Mouse (Mus musculus): Measurements from ENCODE around the gene Jmjd8. TPM values are rescaled to one million over a fixed set of nuclear protein-coding genes. Genes with fewer than 3 reads are reported as not detected.

The Jmjd8 gene
- polyA plus RNA-seq, 1 experiment, result 13.2 TPM

DNA sequence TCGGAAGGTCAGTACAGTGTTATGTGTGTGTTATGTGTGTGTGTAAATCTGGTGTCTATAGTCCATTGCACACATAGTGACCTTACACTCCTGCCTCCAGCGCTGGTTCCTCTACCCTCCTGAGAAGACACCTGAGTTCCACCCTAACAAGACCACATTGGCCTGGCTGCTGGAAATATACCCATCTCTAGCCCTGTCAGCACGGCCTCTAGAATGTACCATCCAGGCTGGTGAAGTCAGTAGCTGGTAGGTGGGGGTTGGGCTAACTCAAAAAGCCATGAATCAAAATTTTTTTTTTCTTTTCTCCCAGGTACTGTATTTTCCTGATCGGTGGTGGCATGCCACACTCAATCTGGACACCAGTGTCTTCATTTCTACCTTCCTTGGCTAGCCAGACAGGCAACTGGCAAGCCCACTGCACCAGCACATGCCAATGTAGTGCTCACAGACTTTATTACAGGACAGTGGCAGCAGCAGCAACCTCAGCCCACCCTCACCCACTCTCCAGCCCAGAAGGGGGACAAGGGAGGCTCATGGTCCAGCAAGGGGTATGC, 1.6 kb downstream of the Jmjd8 start:
- Histone ChIP-seq H3K27ac (ENCODE audit: insufficient read depth, low read length) (no peak overlapping the region), H3K4me1 (ENCODE audit: control insufficient read depth, insufficient read depth, low read length) (peaks cover 4% of the 10 kb centered on the region), H3K36me3 (ENCODE audit: control insufficient read depth, insufficient read depth, low read length, poor library complexity, severe bottlenecking) (peaks cover 16% of the 10 kb centered on the region)

DNA sequence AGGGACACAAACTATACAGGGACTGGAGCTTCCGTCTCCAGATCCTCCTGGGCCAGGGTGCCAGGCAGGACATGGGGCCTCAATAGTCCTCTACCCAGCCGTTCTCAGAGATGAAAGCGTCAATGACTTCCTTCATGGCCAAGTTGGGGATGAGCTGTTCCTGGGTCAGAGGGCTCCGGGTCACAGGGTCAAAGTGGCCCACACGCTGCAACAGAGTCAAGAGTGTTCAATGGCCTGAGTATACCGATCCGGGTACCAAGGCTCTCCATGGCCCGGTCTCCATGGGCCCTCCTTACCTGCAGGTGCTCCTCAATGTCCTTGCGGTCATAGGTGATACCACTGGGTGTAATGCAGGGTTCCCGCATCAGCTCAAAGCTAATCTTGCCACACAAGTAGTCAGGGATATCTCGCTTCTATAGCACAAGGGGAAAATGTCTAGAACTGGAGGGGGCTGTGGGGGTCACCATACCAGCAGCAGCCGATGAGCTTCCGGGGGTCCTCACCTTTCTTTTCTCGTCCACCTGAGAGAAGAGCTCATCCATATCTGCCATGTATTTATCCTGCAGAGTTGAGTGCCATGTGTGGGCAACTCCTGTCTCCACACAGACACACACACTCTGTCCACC, 2.3 kb downstream of the Jmjd8 start:
- Histone ChIP-seq H3K9me3 (replicated peaks; ENCODE audit: control insufficient read depth, insufficient read depth, low read length, poor library complexity, severe bottlenecking) (no peaks in the 10 kb centered on the region), H3K4me1 (ENCODE audit: control insufficient read depth, insufficient read depth, low read length) (peaks cover 4% of the 10 kb centered on the region), H3K27ac (ENCODE audit: insufficient read depth, low read length) (no peak overlapping the region), H3K27me3 (ENCODE audit: control insufficient read depth, insufficient read depth, low read length, poor library complexity, severe bottlenecking) (no peaks in the 10 kb centered on the region), H3K36me3 (ENCODE audit: control insufficient read depth, insufficient read depth, low read length, poor library complexity, severe bottlenecking) (peaks cover 16% of the 10 kb centered on the region), H3K9ac (ENCODE audit: low read depth, poor library complexity, severe bottlenecking) (no peak overlapping the region), H3K4me3 (ENCODE audit: low read depth, low read length) (no peak overlapping the region)
- TF ChIP-seq CTCF (IDR thresholded peaks at IDR 0.05; ENCODE audit: low read depth, low read length), result no peak
- no peak for TF ChIP-seq POLR2A (IDR thresholded peaks at IDR 0.05; ENCODE audit: insufficient read depth, low read length)
- TF ChIP-seq EP300 (IDR thresholded peaks at IDR 0.05; ENCODE audit: insufficient read depth, low read depth, low read length), result no peak

More for the DNA sequence above, 1.6 kb downstream of the Jmjd8 start:
- no peaks in the 10 kb centered on the region for H3K9me3 ChIP-seq (replicated peaks; ENCODE audit: control insufficient read depth, insufficient read depth, low read length, poor library complexity, severe bottlenecking)
- TF ChIP-seq POLR2A (IDR thresholded peaks at IDR 0.05; ENCODE audit: insufficient read depth, low read length), result no peak
- TF ChIP-seq CTCF (IDR thresholded peaks at IDR 0.05; ENCODE audit: low read depth, low read length), result no peak
- TF ChIP-seq EP300 (IDR thresholded peaks at IDR 0.05; ENCODE audit: insufficient read depth, low read depth, low read length), result no peak
- H3K4me3 ChIP-seq (ENCODE audit: low read depth, low read length), result no peak overlapping the region
- no peak overlapping the region for H3K9ac ChIP-seq (ENCODE audit: low read depth, poor library complexity, severe bottlenecking)
- H3K27me3 ChIP-seq (ENCODE audit: control insufficient read depth, insufficient read depth, low read length, poor library complexity, severe bottlenecking), result no peaks in the 10 kb centered on the region

DNA sequence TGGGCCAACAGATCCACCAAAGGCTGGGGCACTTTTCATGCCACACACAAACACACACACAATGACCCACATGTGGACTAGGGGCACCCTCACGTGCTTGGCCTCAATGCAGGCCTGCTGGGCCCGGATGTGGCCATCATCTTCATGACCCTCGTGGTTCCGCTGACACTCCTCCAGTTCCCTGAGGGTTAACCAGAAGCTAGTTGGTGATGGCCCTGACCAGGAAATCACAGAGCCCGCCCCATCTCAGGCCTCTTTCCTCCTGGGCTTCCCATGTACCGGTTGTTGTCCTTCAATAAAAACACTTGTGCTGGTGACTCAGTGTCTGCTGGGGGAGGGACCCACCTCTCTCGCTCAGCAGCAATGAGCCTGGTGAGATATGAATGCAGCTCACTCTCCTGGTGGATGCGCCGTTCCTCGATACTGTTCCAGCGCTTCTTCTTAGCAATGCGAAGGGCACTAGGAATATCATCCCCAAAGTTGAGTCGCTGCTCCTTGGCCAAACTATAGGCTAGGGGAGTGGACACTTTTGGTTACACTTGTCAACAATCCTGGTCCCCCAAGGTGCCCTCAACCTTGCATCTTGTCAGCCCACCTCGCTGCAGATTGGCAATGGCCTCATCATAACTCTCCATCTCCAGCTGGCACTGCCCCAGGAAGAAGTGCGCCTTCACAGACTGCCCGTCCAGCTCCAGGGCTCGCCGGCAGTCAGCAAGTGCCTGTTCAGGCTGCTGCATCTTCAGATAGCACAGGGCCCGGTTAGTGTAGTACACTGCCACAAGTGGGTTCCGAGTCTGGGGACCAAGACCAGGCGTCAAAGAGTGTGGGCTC, 3.0 kb downstream of the Jmjd8 start:
- TF ChIP-seq POLR2A (IDR thresholded peaks at IDR 0.05; ENCODE audit: insufficient read depth, low read length) (no peak), CTCF (IDR thresholded peaks at IDR 0.05; ENCODE audit: low read depth, low read length) (no peak), EP300 (IDR thresholded peaks at IDR 0.05; ENCODE audit: insufficient read depth, low read depth, low read length) (no peak)
- H3K27ac ChIP-seq (ENCODE audit: insufficient read depth, low read length), result no peak overlapping the region
- H3K27me3 ChIP-seq (ENCODE audit: control insufficient read depth, insufficient read depth, low read length, poor library complexity, severe bottlenecking), result no peaks in the 10 kb centered on the region
- H3K9me3 ChIP-seq (replicated peaks; ENCODE audit: control insufficient read depth, insufficient read depth, low read length, poor library complexity, severe bottlenecking), result no peaks in the 10 kb centered on the region
- peaks cover 4% of the 10 kb centered on the region for H3K4me1 ChIP-seq (ENCODE audit: control insufficient read depth, insufficient read depth, low read length)
- H3K9ac ChIP-seq (ENCODE audit: low read depth, poor library complexity, severe bottlenecking), result peak overlapping the region; percentile 86
- H3K4me3 ChIP-seq (ENCODE audit: low read depth, low read length), result peak overlapping the region; percentile 82
- peaks cover 16% of the 10 kb centered on the region for H3K36me3 ChIP-seq (ENCODE audit: control insufficient read depth, insufficient read depth, low read length, poor library complexity, severe bottlenecking)

DNA sequence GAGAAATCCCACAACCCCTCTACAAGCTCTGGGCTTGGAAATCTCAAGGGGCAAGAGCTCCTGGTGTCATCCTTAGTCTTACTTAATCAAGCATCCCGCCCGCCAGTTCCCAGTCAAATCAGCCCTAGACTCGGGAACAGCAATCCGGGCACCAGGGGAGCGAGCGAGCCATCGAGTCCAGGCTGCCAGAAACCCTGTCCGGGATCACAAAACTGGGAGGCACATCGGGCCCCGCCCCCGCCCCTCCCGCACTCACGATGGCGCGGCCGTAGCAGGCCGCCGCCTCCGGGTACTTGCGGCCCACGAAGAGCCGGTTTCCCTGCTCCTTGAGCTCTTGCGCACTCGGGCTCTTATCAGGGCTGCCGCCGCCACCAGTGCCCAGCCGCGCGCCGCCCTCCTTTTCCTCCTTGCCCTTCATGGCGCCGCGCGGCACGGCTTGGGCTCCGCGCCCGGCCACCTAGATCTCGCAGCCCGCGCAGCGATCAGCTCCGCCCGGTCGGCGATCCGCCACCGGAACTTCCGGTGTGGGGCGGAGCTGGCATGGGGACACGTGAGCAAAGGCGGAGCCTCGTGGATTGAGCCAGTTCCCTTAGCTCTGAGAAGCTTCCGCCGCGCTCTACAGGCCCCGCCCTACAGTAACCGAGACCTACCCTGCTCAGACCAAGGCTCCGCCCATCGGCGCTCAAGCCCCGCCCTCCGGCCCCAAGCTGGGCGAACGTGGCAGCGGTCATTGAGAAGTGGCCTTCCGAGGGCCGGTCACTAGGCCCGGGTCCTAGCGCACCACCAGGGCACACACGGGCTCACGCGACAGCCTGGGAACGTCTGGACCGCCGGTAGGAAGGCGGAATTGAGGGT, 4.0 kb downstream of the Jmjd8 start:
- H3K4me1 ChIP-seq (ENCODE audit: control insufficient read depth, insufficient read depth, low read length), result peaks cover 4% of the 10 kb centered on the region
- 0 out of 2 replicates have a peak, but pooled peaks have one; percentile 26 for TF ChIP-seq EP300 (IDR thresholded peaks at IDR 0.05; ENCODE audit: insufficient read depth, low read depth, low read length)
- TF ChIP-seq POLR2A (IDR thresholded peaks at IDR 0.05; ENCODE audit: insufficient read depth, low read length), result no peak
- H3K9me3 ChIP-seq (replicated peaks; ENCODE audit: control insufficient read depth, insufficient read depth, low read length, poor library complexity, severe bottlenecking), result no peaks in the 10 kb centered on the region
- no peaks in the 10 kb centered on the region for H3K27me3 ChIP-seq (ENCODE audit: control insufficient read depth, insufficient read depth, low read length, poor library complexity, severe bottlenecking)
- no peak overlapping the region for H3K27ac ChIP-seq (ENCODE audit: insufficient read depth, low read length)
- H3K36me3 ChIP-seq (ENCODE audit: control insufficient read depth, insufficient read depth, low read length, poor library complexity, severe bottlenecking), result peaks cover 16% of the 10 kb centered on the region
- H3K9ac ChIP-seq (ENCODE audit: low read depth, poor library complexity, severe bottlenecking), result peak overlapping the region; percentile 86
- peak overlapping the region; percentile 82 for H3K4me3 ChIP-seq (ENCODE audit: low read depth, low read length)

DNA sequence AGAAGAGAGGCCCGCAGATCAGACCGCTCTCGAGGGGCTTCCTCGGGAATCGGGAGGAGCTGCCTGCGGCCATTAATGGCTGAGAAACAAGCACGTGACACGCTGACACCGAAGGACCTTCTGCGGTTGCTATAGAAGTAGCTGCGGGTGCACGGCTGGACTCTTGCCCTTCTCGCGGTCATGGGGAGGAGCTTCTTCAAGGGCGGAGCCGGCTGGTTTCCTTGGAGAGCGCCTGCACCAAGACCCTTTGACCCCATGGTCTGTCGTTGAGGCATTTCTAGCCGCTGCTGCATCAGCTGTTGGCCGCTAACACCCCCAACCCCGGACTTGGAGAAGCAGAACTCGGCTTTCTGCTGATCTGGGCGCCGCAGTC, 4.6 kb downstream of the Jmjd8 start, which contains the start of gene Stub1:
TSS of gene Stub1 (minus strand) at position 114 of the 373 bp plus-strand sequence.
- no peaks in the 10 kb centered on the region for H3K9me3 ChIP-seq (replicated peaks; ENCODE audit: control insufficient read depth, insufficient read depth, low read length, poor library complexity, severe bottlenecking)
- H3K27ac ChIP-seq (ENCODE audit: insufficient read depth, low read length), result no peak within 1 kb of the TSS
- TF ChIP-seq EP300 (IDR thresholded peaks at IDR 0.05; ENCODE audit: insufficient read depth, low read depth, low read length) (no peak), POLR2A (IDR thresholded peaks at IDR 0.05; ENCODE audit: insufficient read depth, low read length) (no peak), CTCF (IDR thresholded peaks at IDR 0.05; ENCODE audit: low read depth, low read length) (no peak)
- peaks cover 16% of the 10 kb centered on the region for H3K36me3 ChIP-seq (ENCODE audit: control insufficient read depth, insufficient read depth, low read length, poor library complexity, severe bottlenecking)
- H3K27me3 ChIP-seq (ENCODE audit: control insufficient read depth, insufficient read depth, low read length, poor library complexity, severe bottlenecking), result no peaks in the 10 kb centered on the region
- H3K4me3 ChIP-seq (ENCODE audit: low read depth, low read length), result peak within 1 kb of the TSS; percentile 82
- peaks cover 4% of the 10 kb centered on the region for H3K4me1 ChIP-seq (ENCODE audit: control insufficient read depth, insufficient read depth, low read length)
- peak within 1 kb of the TSS; percentile 86 for H3K9ac ChIP-seq (ENCODE audit: low read depth, poor library complexity, severe bottlenecking)

All from ES-Bruce4 (cell line).